Mouse (Mus musculus) heart, postnatal 0 days (tissue): ENCODE measurements at regions not wholly inside any gene's neighbourhood (a gene's known extent, or its start where the extent isn't known, plus 50 kb on each side); places are given as distances from the start of the nearest gene placed in this dataset.

Experiments used
- ATAC-seq: fragments of 200-750 bp; cut with Nextera tagmentation; 2 replicates; pipeline ENCODE4 v1.8.0; 2017; ENCODE audit warnings: low read depth, moderate number of reproducible peaks, moderate library complexity; ENCODE audit not compliant: insufficient read depth
- DNase-seq: peaks from one replicate; pipeline ENCODE4 v3.0.0-alpha.2; 2016; ENCODE audit warnings: low spot score
- H3K27ac ChIP-seq: fragments of 300-500 bp; sonication (generic); 2 replicates; pipeline ENCODE4 v1.5.1; 2014; ENCODE audit warnings: low read depth, mild to moderate bottlenecking
- H3K27me3 ChIP-seq: fragments of 300-500 bp; sonication (generic); 2 replicates; pipeline ENCODE4 v1.6.1; 2014; ENCODE audit warnings: low read length, mixed read lengths; ENCODE audit not compliant: control insufficient read depth, insufficient read depth
- H3K36me3 ChIP-seq: fragments of 300-500 bp; sonication (generic); replicated peaks from 2 replicates; pipeline ENCODE4 v1.6.1; 2014; ENCODE audit warnings: low read length, mixed read lengths; ENCODE audit not compliant: control insufficient read depth, insufficient read depth
- H3K4me1 ChIP-seq: fragments of 300-500 bp; sonication (generic); 2 replicates; pipeline ENCODE4 v1.6.1; 2014; ENCODE audit warnings: antibody characterized with exemption; ENCODE audit not compliant: control insufficient read depth, insufficient read depth
- H3K4me2 ChIP-seq: fragments of 300-500 bp; sonication (generic); 2 replicates; pipeline ENCODE4 v1.6.1; 2014; ENCODE audit warnings: low read depth, mild to moderate bottlenecking, low read length, moderate library complexity
- H3K4me3 ChIP-seq: fragments of 300-500 bp; sonication (generic); 2 replicates; pipeline ENCODE4 v1.5.1; 2014; ENCODE audit warnings: low read depth, low read length
- H3K9ac ChIP-seq: fragments of 300-500 bp; sonication (generic); replicated peaks from 2 replicates; pipeline ENCODE4 v1.6.1; 2014; ENCODE audit warnings: low read depth, low read length, mixed read lengths
- H3K9me3 ChIP-seq: fragments of 300-500 bp; sonication (generic); replicated peaks from 2 replicates; pipeline ENCODE4 v1.6.1; 2016; ENCODE audit warnings: low read length; ENCODE audit not compliant: control insufficient read depth
- CTCF ChIP-seq: IDR thresholded peaks from 2 replicates; pipeline ENCODE4 v1.5.1; 2016; ENCODE audit warnings: antibody characterized with exemption, control low read depth, low read depth
- EP300 ChIP-seq: IDR thresholded peaks from 2 replicates; pipeline ENCODE4 v1.6.1; 2016; ENCODE audit warnings: antibody characterized with exemption, low read depth
- WGBS: fragments of 180-500 bp; shearing (Covaris S2); extraction: QIAGEN DNeasy Blood & Tissue Kit; methylation state at CpG from one replicate; pipeline ENCODE4 v1.1.7; 2014; 5-methylcytosine and 5-hydroxymethylcytosine counted together

DNA sequence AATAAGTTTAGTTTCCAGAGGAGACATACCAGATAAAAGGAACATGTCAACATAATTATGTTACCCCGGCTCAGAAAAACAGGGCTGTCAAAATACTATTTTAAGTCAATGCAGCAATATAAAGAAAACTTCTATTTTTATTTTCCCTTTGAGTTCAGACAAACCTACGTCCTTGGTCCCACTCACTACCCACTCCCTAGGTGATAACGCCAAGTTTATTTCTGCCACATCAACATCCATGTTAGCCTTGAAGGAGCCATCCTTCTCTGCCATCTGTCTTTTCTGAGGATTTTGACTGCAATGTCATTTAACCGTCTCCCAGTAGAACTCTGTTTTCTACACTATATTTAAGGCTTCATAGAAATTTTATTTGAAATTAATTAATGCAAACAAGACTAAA lies 396.5 kb upstream of the Dppa4 start:
- Histone ChIP-seq H3K4me2 (no peak overlapping the region), H3K36me3 (no peaks in the 10 kb centered on the region), H3K4me1 (no peaks in the 10 kb centered on the region), H3K27me3 (no peaks in the 10 kb centered on the region), H3K27ac (no peak overlapping the region), H3K4me3 (no peak overlapping the region), H3K9me3 (no peaks in the 10 kb centered on the region), H3K9ac (no peak overlapping the region)
- DNase-seq: no peak
- 69% methylated on average over 4 of the region's 4 CpGs for WGBS
- no peak for ATAC-seq
- TF ChIP-seq EP300: no peak
- TF ChIP-seq CTCF: no peak

DNA sequence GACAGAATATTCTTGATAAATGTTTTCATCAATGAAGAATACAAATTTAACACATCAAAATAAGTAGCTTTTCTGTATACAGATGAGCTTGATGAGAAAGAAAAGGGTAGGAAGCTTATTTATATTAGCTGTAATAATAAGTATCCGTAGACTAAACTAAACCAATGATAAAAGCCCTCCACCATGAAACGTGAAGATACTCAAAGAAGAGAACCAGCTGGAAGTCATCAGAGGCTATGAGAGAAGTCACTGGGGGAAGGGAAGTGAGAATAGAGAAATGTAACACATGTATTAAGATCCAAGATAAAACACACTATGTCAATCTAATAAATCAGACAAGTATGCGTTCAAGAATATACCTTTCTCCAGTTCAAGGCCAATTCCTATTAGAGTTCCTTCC lies 382.7 kb upstream of the Dppa4 start:
- Histone ChIP-seq H3K27ac (no peak overlapping the region), H3K4me3 (no peak overlapping the region), H3K4me1 (no peaks in the 10 kb centered on the region), H3K27me3 (no peaks in the 10 kb centered on the region), H3K4me2 (no peak overlapping the region), H3K36me3 (no peaks in the 10 kb centered on the region), H3K9me3 (no peaks in the 10 kb centered on the region), H3K9ac (no peak overlapping the region)
- ATAC-seq (no peak), DNase-seq (no peak)
- 65% methylated on average over 3 of the region's 3 CpGs for WGBS
- no peak for TF ChIP-seq CTCF
- no peak for TF ChIP-seq EP300

DNA sequence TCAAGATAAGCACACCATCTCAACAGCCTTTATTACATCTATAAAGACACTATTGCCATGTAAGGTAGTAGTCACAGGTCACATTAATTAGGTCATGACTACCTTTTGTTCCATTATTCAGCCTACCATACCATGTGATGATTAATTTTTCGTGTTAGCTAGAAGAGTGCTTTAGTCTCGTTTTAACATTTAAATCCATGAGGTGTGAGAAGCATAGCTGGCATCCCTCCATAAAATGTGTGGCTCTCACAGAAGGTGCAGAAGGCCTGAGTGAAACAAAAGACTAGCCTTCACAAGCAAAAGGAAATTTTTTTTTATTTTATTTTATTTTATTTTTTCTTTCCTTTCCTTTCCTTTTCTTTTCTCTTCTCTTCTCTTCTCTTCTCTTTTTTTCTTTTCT lies 345.5 kb upstream of the Dppa4 start:
- no peak overlapping the region for H3K27ac ChIP-seq
- no peaks in the 10 kb centered on the region for H3K36me3 ChIP-seq
- no peaks in the 10 kb centered on the region for H3K27me3 ChIP-seq
- no peak overlapping the region for H3K4me3 ChIP-seq
- H3K9ac ChIP-seq: no peak overlapping the region
- H3K9me3 ChIP-seq: no peaks in the 10 kb centered on the region
- ATAC-seq (no peak), DNase-seq (no peak)
- TF ChIP-seq CTCF: no peak
- TF ChIP-seq EP300: no peak
- no peaks in the 10 kb centered on the region for H3K4me1 ChIP-seq
- WGBS: 62% methylated on average over 2 of the region's 2 CpGs
- H3K4me2 ChIP-seq: no peak overlapping the region
